Mouse (Mus musculus) limb, embryonic 15.5 days (tissue): ENCODE results near the gene Vangl2. TPM values are rescaled to one million over a fixed set of nuclear protein-coding genes. Genes with fewer than 3 reads are reported as not detected.

Source experiments
- ATAC-seq: fragments of 200-750 bp; cut with Nextera tagmentation; 2 replicates; pipeline ENCODE4 v1.8.0; 2017; ENCODE audit warnings: low read depth, moderate TSS enrichment; ENCODE audit not compliant: insufficient number of reproducible peaks, low FRiP score, low TSS enrichment
- H3K27ac ChIP-seq: fragments of 300-500 bp; sonication (generic); 2 replicates; pipeline ENCODE4 v1.5.1; 2015; ENCODE audit warnings: moderate library complexity, mild to moderate bottlenecking, inconsistent platforms
- H3K27me3 ChIP-seq: fragments of 300-500 bp; sonication (generic); 2 replicates; pipeline ENCODE4 v1.6.1; 2015; ENCODE audit warnings: inconsistent platforms
- H3K36me3 ChIP-seq: fragments of 300-500 bp; sonication (generic); 2 replicates; pipeline ENCODE4 v1.6.1; 2015; ENCODE audit warnings: inconsistent platforms
- H3K4me1 ChIP-seq: fragments of 300-500 bp; sonication (generic); 2 replicates; pipeline ENCODE4 v1.6.1; 2015; ENCODE audit warnings: inconsistent platforms
- H3K4me2 ChIP-seq: fragments of 300-500 bp; sonication (generic); 2 replicates; pipeline ENCODE4 v1.6.1; 2015; ENCODE audit warnings: mild to moderate bottlenecking, inconsistent platforms
- H3K4me3 ChIP-seq: fragments of 300-500 bp; sonication (generic); 2 replicates; pipeline ENCODE4 v1.5.1; 2015; ENCODE audit warnings: mild to moderate bottlenecking, inconsistent platforms
- H3K9ac ChIP-seq: fragments of 300-500 bp; sonication (generic); 2 replicates; pipeline ENCODE4 v1.6.1; 2015; ENCODE audit warnings: inconsistent platforms
- H3K9me3 ChIP-seq: fragments of 300-500 bp; sonication (generic); 2 replicates; pipeline ENCODE4 v1.6.1; 2016; ENCODE audit warnings: inconsistent platforms
- WGBS: fragments of 180-500 bp; shearing (Covaris S2); methylation state at CpG from one replicate; pipeline ENCODE4 v1.1.7; 2015; 5-methylcytosine and 5-hydroxymethylcytosine counted together
- polyA plus RNA-seq: library from polyadenylated mRNA; unstranded; fragments of >200 nt; fragmentation: Nextera tagmentation; extraction: Ambion mirVana; gene quantifications from 2 replicates; pipeline ENCODE4 v1.2.1, GENCODE M21; 2015

Vangl2 gene
- polyA plus RNA-seq, 1 experiment from 2014 or later, result 14.3 TPM

DNA sequence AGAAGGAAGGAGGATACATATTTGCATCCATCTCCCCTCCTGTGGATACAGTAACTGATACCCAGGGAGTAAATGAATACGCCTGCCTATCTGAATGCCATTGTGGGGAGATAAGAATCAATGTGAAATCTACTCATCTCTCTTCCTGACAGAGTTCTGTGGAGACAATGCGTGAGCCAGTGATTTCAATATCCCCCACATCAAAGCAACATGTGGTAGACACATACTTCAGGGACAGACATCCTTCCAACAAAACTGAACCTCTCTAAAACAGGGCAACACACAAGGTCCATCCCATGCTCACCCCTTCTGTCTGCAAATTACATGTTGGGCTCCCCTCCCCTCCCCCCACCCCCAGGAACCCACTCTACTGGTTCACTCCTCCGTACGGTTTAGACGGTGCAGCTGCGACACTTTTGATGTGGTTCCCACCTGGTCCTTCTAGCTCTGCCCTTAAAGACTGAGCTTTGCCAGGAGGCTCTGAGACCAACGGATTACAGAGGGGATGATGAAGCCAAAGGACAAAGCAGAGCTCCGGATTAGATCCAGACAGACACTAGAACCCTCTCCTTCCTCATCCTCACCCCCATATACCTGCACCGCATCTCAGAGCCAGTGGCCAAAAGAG is 12.8 kb downstream of the Vangl2 start:
- H3K27me3 ChIP-seq, result no peaks in the 10 kb centered on the region
- no peak overlapping the region for H3K9ac ChIP-seq
- no peak for ATAC-seq
- peaks cover 58% of the 10 kb centered on the region for H3K4me1 ChIP-seq
- no peak overlapping the region for H3K4me3 ChIP-seq
- H3K4me2 ChIP-seq, result no peak overlapping the region
- no peaks in the 10 kb centered on the region for H3K9me3 ChIP-seq
- no peak overlapping the region for H3K27ac ChIP-seq
- WGBS, result 57% methylated on average over 9 of the region's 9 CpGs
- H3K36me3 ChIP-seq, result peaks cover 22% of the 10 kb centered on the region

DNA sequence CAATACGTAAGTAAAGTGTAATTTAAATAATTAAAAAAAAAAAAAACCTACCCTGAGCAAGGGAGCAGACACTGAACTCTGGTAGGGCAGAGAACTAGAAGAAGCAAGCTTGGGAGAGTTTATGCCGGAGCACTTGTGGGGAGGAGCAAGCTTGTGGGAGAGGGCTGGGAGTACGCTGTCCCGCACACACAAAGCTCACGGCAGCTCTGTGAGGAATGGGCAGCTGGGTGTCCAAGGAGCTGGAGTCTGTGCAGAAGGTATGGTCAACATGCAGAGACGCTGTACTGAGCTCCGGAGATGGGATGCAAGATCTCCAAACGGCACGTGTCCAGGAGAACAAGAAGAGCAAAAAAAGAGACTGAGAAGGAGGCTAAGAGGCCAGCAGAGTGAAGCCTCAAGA is 13.5 kb downstream of the Vangl2 start:
- no peaks in the 10 kb centered on the region for H3K27me3 ChIP-seq
- no peak overlapping the region for H3K27ac ChIP-seq
- H3K4me3 ChIP-seq, result no peak overlapping the region
- H3K9me3 ChIP-seq, result no peaks in the 10 kb centered on the region
- H3K36me3 ChIP-seq, result peaks cover 28% of the 10 kb centered on the region
- 78% methylated on average over 9 of the region's 9 CpGs for WGBS
- ATAC-seq, result no peak
- H3K4me1 ChIP-seq, result peaks cover 51% of the 10 kb centered on the region
- H3K9ac ChIP-seq, result no peak overlapping the region
- no peak overlapping the region for H3K4me2 ChIP-seq

DNA sequence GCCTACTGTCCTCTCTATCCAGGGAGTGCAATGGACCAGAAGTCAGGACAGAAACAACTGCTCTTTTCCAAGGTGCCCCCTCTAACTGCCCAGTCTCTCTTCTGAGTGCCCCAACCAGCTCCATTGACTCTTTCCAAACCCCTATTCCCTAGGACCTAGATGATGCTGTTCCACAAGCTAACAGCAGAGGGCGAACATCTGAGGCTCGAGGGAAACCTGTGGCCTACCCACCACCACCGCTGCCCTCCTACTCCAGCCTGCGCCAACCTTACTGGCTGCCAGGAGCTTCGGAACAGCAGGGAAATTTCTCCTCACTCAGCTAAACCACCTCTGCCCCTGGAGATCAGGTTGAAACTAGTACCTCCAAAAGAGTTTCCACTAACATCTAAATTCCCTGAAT is 16.2 kb downstream of the Vangl2 start:
- H3K27ac ChIP-seq, result no peak overlapping the region; the same call in 1 of the 2 replicates

DNA sequence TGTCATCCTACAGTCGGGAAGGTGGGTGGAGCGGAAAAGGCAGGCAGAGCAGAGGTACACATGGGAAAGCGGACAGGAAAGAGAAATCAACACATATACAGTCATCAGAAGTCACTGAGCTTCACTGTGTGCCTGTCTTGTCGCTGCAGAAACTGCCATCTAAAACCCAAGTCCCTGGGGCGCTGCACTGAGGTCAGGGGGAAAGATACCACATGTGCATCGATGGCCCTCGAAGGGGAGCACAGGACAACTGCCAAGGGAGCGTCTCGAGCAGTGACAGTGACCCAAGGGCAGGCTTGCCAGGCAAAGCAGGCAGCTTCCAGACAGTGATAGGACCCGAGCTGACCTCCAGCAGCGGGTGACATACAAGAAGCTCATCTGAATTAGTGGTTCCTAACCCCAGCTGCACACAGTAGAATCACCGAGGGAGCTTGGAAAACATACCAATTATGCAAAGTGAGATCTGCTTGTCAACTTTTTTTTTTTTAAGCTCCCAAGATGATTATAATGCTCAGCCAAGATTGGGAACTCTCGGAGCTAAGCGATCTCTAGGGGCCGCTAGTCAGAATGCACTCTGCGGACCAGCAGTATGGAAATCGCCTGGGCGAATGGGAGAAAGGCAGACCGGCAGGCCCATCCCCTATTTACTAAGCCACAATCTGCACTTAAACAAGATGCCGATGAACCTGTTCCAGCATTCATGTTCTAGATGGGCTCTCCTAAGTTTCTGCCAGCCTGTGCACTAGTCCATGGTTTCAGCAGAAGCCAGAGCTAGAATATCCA is 18.0 kb downstream of the Vangl2 start:
- 91% methylated on average over 20 of the region's 20 CpGs for WGBS
- Histone ChIP-seq H3K27me3 (no peaks in the 10 kb centered on the region), H3K36me3 (peaks cover 71% of the 10 kb centered on the region), H3K4me1 (peaks cover 8% of the 10 kb centered on the region; the same call in 1 of the 2 replicates), H3K9ac (no peak overlapping the region), H3K9me3 (no peaks in the 10 kb centered on the region), H3K27ac (no peak overlapping the region), H3K4me2 (no peak overlapping the region), H3K4me3 (no peak overlapping the region)
- ATAC-seq, result no peak

More for the DNA sequence above, 16.2 kb downstream of the Vangl2 start:
- Histone ChIP-seq H3K4me3 (no peak overlapping the region), H3K9me3 (no peaks in the 10 kb centered on the region), H3K36me3 (peaks cover 54% of the 10 kb centered on the region), H3K4me1 (peaks cover 25% of the 10 kb centered on the region), H3K4me2 (no peak overlapping the region), H3K9ac (no peak overlapping the region), H3K27me3 (no peaks in the 10 kb centered on the region)
- WGBS, result 30% methylated on average over 5 of the region's 5 CpGs
- ATAC-seq, result no peak

DNA sequence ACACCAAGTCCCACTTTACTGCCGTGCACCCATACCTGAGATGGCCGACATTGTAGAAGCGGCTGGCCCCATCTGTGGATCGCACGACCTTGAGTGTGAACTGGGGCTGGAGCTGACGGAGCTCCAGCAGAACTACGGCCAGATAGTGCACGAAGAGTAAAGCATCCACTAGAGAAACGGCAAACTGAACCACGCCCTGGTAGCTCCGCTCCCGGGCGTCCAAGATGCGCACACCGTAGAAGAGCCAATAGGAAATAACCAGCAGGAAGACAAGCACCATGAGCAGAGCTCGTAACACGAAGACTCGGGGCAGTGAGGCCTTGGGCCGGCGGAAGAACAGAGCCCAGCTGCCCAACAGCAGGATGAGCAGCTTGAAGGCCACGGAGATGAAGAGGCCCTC is 18.8 kb downstream of the Vangl2 start:
- Histone ChIP-seq H3K4me3 (no peak overlapping the region), H3K27ac (no peak overlapping the region), H3K4me1 (0 out of 2 replicates have a peak, but pooled peaks cover 4% of the 10 kb centered on the region), H3K27me3 (no peaks in the 10 kb centered on the region), H3K9ac (no peak overlapping the region), H3K9me3 (no peaks in the 10 kb centered on the region), H3K36me3 (peaks cover 79% of the 10 kb centered on the region), H3K4me2 (no peak overlapping the region)
- 95% methylated on average over 21 of the region's 21 CpGs for WGBS
- ATAC-seq, result no peak

DNA sequence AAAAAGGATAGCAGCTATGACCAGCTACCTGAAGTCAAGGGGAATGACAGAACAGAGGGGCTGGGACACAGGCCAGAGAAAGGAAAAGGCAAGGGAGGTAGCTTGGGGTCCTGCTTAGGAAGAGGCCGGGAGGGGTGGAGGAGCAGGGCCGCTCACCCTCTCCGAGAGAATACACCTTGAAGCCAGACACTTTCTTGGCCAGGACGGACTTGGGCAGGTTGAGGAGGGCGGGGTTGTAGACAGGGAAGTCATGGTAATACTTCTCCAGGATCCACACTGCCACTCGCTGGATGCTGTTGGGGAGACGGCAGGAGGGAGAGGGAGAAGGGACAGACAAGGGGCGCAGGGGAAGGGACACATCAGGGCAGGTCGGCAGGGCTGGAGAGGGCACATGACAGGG is 19.9 kb downstream of the Vangl2 start:
- 0 out of 2 replicates have a peak, but pooled peaks cover 4% of the 10 kb centered on the region for H3K4me1 ChIP-seq
- no peak overlapping the region for H3K4me3 ChIP-seq
- H3K4me2 ChIP-seq, result no peak overlapping the region
- H3K9me3 ChIP-seq, result no peaks in the 10 kb centered on the region
- no peaks in the 10 kb centered on the region for H3K27me3 ChIP-seq
- ATAC-seq, result no peak
- H3K9ac ChIP-seq, result 0 out of 2 replicates have a peak overlapping the region, but pooled peaks have one; percentile 23
- no peak overlapping the region for H3K27ac ChIP-seq
- 79% methylated on average over 9 of the region's 9 CpGs for WGBS
- peaks cover 89% of the 10 kb centered on the region for H3K36me3 ChIP-seq

DNA sequence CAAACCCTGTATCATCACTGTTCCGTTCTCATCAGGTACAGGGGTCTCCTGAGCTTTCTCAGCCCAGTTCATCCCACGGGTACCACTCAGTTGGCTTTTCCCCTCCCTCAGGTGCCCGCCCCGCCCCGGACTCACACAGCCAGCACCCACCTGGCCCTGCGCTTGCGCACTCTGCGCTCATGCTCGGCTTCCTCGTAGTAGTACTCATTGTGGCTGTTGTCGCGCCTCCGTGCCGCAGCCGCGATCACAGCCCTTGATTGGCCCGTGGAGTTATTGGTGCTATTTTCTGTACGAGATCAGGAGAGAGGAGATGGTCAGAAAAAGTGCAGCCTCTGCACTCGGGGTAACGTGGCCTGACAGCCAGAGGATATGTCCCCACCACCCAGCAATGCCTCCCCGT is 20.5 kb downstream of the Vangl2 start:
- 95% methylated on average over 21 of the region's 21 CpGs for WGBS
- no peak overlapping the region for H3K4me3 ChIP-seq
- H3K9ac ChIP-seq, result no peak overlapping the region
- no peak overlapping the region for H3K4me2 ChIP-seq
- 0 out of 2 replicates have a peak, but pooled peaks cover 4% of the 10 kb centered on the region for H3K4me1 ChIP-seq
- H3K27me3 ChIP-seq, result no peaks in the 10 kb centered on the region
- H3K9me3 ChIP-seq, result no peaks in the 10 kb centered on the region
- H3K36me3 ChIP-seq, result peaks cover 90% of the 10 kb centered on the region
- no peak for ATAC-seq
- no peak overlapping the region for H3K27ac ChIP-seq

DNA sequence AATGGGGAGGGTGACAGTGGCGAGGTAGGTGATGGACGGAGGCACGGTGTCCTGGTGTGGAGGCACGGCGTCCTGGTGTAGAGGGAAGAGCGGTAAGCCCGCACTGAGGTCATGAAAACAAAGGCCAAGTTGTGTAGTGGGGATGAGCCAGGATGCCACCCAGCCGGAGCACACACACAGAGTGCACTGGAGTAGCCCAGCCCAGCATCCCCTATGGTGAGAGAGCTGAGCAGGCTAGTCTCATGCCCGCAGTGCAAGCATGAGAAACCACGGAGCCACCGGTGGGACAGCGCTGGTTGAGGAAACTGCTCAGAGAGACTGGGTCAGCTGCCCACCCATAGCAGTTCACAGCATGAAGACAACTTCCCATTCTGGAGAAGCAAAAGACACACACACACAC is 26.6 kb downstream of the Vangl2 start:
- H3K27me3 ChIP-seq, result no peaks in the 10 kb centered on the region
- peaks cover 40% of the 10 kb centered on the region for H3K36me3 ChIP-seq
- H3K9me3 ChIP-seq, result no peaks in the 10 kb centered on the region
- H3K4me1 ChIP-seq, result no peaks in the 10 kb centered on the region
- no peak overlapping the region for H3K4me2 ChIP-seq
- no peak for ATAC-seq
- no peak overlapping the region for H3K4me3 ChIP-seq
- H3K27ac ChIP-seq, result no peak overlapping the region
- WGBS, result 80% methylated on average over 12 of the region's 12 CpGs
- H3K9ac ChIP-seq, result no peak overlapping the region

DNA sequence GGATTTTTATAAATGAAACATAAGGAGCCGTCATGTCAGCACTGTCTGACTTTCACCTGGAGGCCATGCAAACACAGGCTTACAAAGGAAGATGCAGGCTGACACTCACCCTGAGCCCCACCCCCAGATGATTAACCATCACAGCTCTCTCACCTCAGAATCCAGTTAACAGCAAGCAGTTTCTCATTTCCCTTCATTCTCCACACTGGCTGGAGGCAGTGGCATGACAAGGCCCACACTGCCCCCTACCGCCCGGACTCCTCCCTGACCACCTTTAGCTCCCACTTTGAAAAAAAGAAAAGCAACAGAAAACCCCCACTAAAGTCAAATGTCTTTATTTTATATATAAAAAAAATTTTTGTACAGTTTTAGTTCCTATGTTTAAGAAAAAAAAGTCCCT is 27.6 kb downstream of the Vangl2 start:
- Histone ChIP-seq H3K4me2 (no peak overlapping the region), H3K9me3 (no peaks in the 10 kb centered on the region), H3K4me1 (no peaks in the 10 kb centered on the region), H3K9ac (no peak overlapping the region), H3K27me3 (no peaks in the 10 kb centered on the region), H3K4me3 (no peak overlapping the region), H3K36me3 (peaks cover 31% of the 10 kb centered on the region), H3K27ac (no peak overlapping the region)
- 56% methylated on average over 3 of the region's 3 CpGs for WGBS
- no peak for ATAC-seq

DNA sequence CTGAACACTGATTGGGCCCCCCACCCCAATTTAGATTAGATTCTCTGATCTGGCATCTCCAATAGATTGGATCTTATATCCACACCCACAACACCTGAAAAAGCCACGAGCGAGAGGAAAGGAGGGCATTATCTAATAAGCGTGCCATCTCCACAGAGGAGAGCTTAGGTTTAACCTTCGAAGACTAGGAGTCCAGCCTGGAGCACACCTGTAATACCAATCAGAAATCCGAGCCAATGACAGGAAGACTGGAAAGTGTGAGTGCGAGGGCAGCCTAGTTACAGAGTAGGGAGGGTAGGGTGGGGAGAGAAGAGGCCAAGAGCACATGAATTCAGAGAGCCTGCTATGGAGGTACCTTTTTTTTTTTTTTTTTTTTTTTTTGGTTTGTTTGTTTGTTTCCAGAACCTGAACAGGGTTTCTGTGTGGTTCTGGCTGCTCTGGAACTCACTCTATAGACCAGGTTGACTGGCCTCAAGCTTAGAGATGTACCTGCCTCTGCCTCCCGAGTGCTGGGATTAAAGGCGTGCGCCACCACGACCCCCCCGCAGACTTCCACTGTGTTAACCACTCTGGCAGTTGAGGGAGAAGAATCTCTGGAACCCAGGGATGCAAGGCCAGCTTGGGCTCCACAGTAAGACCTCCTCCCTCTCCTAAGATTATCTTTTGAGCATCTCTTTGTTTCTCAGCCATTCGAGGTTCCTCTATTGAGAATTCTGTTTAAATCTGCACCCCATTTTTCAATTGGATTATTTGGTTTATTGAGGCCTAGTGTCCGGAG is 29.2 kb downstream of the Vangl2 start:
- Histone ChIP-seq H3K4me3 (no peak overlapping the region), H3K9me3 (no peaks in the 10 kb centered on the region), H3K4me2 (no peak overlapping the region), H3K36me3 (peaks cover 15% of the 10 kb centered on the region), H3K27me3 (no peaks in the 10 kb centered on the region), H3K27ac (no peak overlapping the region), H3K9ac (no peak overlapping the region), H3K4me1 (no peaks in the 10 kb centered on the region)
- 88% methylated on average over 13 of the region's 13 CpGs for WGBS
- no peak for ATAC-seq

DNA sequence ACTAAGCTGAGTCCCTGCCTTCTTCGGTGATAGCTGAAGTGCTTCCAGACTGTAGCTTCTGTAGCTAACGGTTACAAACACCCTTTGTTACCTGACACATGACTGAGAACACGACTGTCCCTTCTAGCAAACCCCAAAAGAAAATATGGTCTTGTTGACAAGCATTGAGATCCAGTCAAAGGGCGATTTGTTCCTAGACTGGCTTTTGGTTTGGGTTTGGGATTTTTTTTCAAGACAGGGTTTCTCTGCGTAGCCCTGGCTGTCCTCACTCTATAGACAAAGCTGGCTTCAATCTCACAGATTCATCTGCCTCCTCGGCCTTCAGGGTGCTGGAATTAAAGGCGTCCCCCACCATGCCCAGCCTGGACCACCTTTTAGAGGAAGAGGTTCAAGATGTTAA is 31.5 kb downstream of the Vangl2 start:
- Histone ChIP-seq H3K27ac (no peak overlapping the region), H3K4me2 (no peak overlapping the region), H3K4me1 (no peaks in the 10 kb centered on the region), H3K9ac (no peak overlapping the region), H3K4me3 (no peak overlapping the region), H3K36me3 (no peaks in the 10 kb centered on the region; the same call in 1 of the 2 replicates), H3K9me3 (no peaks in the 10 kb centered on the region), H3K27me3 (no peaks in the 10 kb centered on the region)
- no peak for ATAC-seq
- 75% methylated on average over 7 of the region's 7 CpGs for WGBS
